Mouse (Mus musculus) CD8-positive naive resting alpha-beta T cell, adult 2 months (primary cell): ENCODE results near the gene Wdr61.
"Not testable (repeated sequence)": the region's sequence is repeated elsewhere in the genome, so short reads cannot be mapped to it uniquely, and the experiment has no call there.

Experiments used
- DNase-seq, 2 experiments: peaks; one replicate each; pipeline ENCODE4 v3.0.0; 2022; ENCODE audit warnings: low read depth in 2 of 2, low spot score in 2 of 2

The Wdr61 gene

GRCm38 (mm10) chr9:54732122-54732521 is 2.2 kb downstream of the Wdr61 start:
- DNase-seq = peak in 1 of 2 experiments; percentile 27

- no peak for DNase-seq
Measured at GRCm38 (mm10) chr9:54726315-54726714, 8.0 kb downstream of the Wdr61 start.

GRCm38 (mm10) chr9:54722596-54722995 is 11.7 kb downstream of the Wdr61 start:
- no peak for DNase-seq

GRCm38 (mm10) chr9:54722156-54722555 is 12.2 kb downstream of the Wdr61 start:
- no peak for DNase-seq

- DNase-seq = no peak
Measured at GRCm38 (mm10) chr9:54717527-54717926, 16.8 kb downstream of the Wdr61 start.

GRCm38 (mm10) chr9:54715776-54716175 is 18.5 kb downstream of the Wdr61 start:
- no peak for DNase-seq

GRCm38 (mm10) chr9:54708085-54708484 is 26.2 kb downstream of the Wdr61 start:
- no peak for DNase-seq

- no peak for DNase-seq
Measured at GRCm38 (mm10) chr9:54707288-54707999, 26.9 kb downstream of the Wdr61 start.

- DNase-seq = no peak
Measured at GRCm38 (mm10) chr9:54705561-54705960, 28.8 kb downstream of the Wdr61 start.

GRCm38 (mm10) chr9:54704361-54704760 is 30.0 kb downstream of the Wdr61 start:
- no peak for DNase-seq

GRCm38 (mm10) chr9:54702581-54702980 is 31.7 kb downstream of the Wdr61 start:
- DNase-seq = no peak

- DNase-seq = no peak
Measured at GRCm38 (mm10) chr9:54700746-54701145, 33.6 kb downstream of the Wdr61 start.

GRCm38 (mm10) chr9:54700174-54700475 is 34.2 kb downstream of the Wdr61 start:
- no peak for DNase-seq

GRCm38 (mm10) chr9:54699345-54700173 is 34.8 kb downstream of the Wdr61 start:
- DNase-seq = peak; percentile 65 to 66

GRCm38 (mm10) chr9:54699087-54699344 is 35.3 kb downstream of the Wdr61 start:
- no peak for DNase-seq

GRCm38 (mm10) chr9:54698318-54699086 is 35.8 kb downstream of the Wdr61 start, which contains the start of gene Dnaja4:
TSS of gene Dnaja4 (plus strand) at chr9:54698873.
- no peak for DNase-seq

- DNase-seq = peak; percentile 10 to 24
Measured at GRCm38 (mm10) chr9:54691241-54691805, 43.0 kb downstream of the Wdr61 start.

- DNase-seq = not testable (repeated sequence)
Measured at GRCm38 (mm10) chr9:54690697-54691096, 43.6 kb downstream of the Wdr61 start.

- no peak for DNase-seq
Measured at GRCm38 (mm10) chr9:54689446-54689845, 44.9 kb downstream of the Wdr61 start.

- no peak for DNase-seq
Measured at GRCm38 (mm10) chr9:54687246-54688236, 46.8 kb downstream of the Wdr61 start.
